Mouse (Mus musculus) lung, adult 2 months (tissue): Measurements from ENCODE around the gene Hnrnpdl.

Experiments
- CTCF ChIP-seq: fragments of 200-500 bp; IDR thresholded peaks from 2 replicates; pipeline ENCODE4 v1.5.1; 2011; ENCODE audit warnings: mild to moderate bottlenecking, low read length, control low read depth; ENCODE audit not compliant: insufficient read depth
- POLR2A ChIP-seq: fragments of 200-500 bp; IDR thresholded peaks from 2 replicates; pipeline ENCODE4 v1.6.1; 2011; ENCODE audit warnings: low read depth, mild to moderate bottlenecking, control low read depth, low read length, borderline replicate concordance; ENCODE audit errors: extremely low read depth

DNA sequence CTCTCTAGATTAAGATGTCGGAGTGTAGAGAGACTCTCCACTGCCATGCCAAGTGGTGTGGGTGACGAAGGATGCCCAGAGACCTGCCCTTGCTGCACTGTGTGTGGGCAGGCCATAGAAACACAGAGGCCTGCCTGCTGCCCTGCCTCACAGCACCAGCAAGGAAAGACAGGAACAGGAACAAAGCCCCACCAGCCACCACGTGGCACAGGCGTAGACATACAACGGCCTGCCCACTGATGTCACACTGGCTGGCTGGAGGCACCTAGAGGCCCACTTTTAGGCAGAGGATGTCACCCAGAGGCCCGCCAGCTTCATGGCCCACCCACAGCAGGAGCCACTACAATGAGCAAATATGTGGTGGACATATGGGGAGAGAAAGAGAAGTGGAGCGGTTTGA lies 39.4 kb downstream of the Hnrnpdl start:
- TF ChIP-seq CTCF = no peak
- TF ChIP-seq POLR2A = no peak
